Mouse (Mus musculus) CH12.LX (cell line): ENCODE measurements at regions not wholly inside any gene's neighbourhood (a gene's known extent, or its start where the extent isn't known, plus 50 kb on each side); places are given as distances from the start of the nearest gene placed in this dataset.
A peak's percentile ranks its signal among the peaks of the same experiment; 100 is the strongest.

Source experiments
- DNase-seq: peaks from one replicate; pipeline ENCODE4 v3.0.0-alpha.2; 2013; ENCODE audit errors: extremely low read depth
- H3K27ac ChIP-seq: 2 replicates; pipeline ENCODE4 v1.5.1; 2012; ENCODE audit warnings: low read depth, mild to moderate bottlenecking, control low read depth, moderate library complexity; ENCODE audit not compliant: insufficient read depth
- H3K27me3 ChIP-seq: replicated peaks from 2 replicates; pipeline ENCODE3; 2012; ENCODE audit warnings: inconsistent platforms
- H3K36me3 ChIP-seq, 2 experiments: replicated peaks in 1 of 2; 2 replicates each; pipeline versions ENCODE3 to v1.6.1; 2012; ENCODE audit warnings: inconsistent platforms in 1 of 2, low read length in 1 of 2, mild to moderate bottlenecking in 1 of 2, mixed read lengths in 1 of 2, moderate library complexity in 1 of 2; ENCODE audit not compliant: control insufficient read depth in 1 of 2, insufficient read depth in 1 of 2
- H3K4me1 ChIP-seq, 2 experiments: 2 replicates each; pipeline ENCODE4 v1.6.1; 2012; ENCODE audit warnings: inconsistent platforms in 1 of 2, moderate library complexity in 1 of 2; ENCODE audit not compliant: insufficient read depth in 2 of 2, control insufficient read depth in 1 of 2
- H3K4me2 ChIP-seq: 2 replicates; pipeline ENCODE4 v1.6.1; 2012; ENCODE audit warnings: low read depth, mild to moderate bottlenecking, control low read depth; ENCODE audit not compliant: poor library complexity, insufficient read depth, severe bottlenecking
- H3K4me3 ChIP-seq, 3 experiments: fragments of 150-350 bp in 1 of 3; sonication (generic) in 1 of 3; replicated peaks in 1 of 3; 2 replicates each; pipeline versions ENCODE3 to v1.5.1; 2011 to 2012; ENCODE audit warnings: low read depth in 2 of 3, low read length in 2 of 3, mild to moderate bottlenecking in 2 of 3, moderate library complexity in 2 of 3, control low read depth in 1 of 3, improper control_type of control experiment in 1 of 3, inconsistent platforms in 1 of 3, mixed read lengths in 1 of 3; ENCODE audit not compliant: poor library complexity in 1 of 3
- H3K79me2 ChIP-seq: replicated peaks from 2 replicates; pipeline ENCODE4 v1.6.1; 2012; ENCODE audit warnings: mild to moderate bottlenecking, moderate library complexity; ENCODE audit not compliant: control insufficient read depth, poor library complexity, insufficient read depth, severe bottlenecking; ENCODE audit errors: extremely low read depth
- H3K9ac ChIP-seq: 2 replicates; pipeline ENCODE4 v1.6.1; 2012; ENCODE audit warnings: low read depth, mild to moderate bottlenecking, control low read depth, moderate library complexity; ENCODE audit not compliant: insufficient read depth
- H3K9me3 ChIP-seq: replicated peaks from 2 replicates; pipeline ENCODE3; 2012; ENCODE audit warnings: low read length, inconsistent platforms, mixed read lengths
- BHLHE40 ChIP-seq: IDR thresholded peaks from 2 replicates; pipeline ENCODE4 v1.6.1; 2011; ENCODE audit warnings: mild to moderate bottlenecking, low read depth, low read length, improper control_type of control experiment
- CHD1 ChIP-seq: IDR thresholded peaks from 2 replicates; pipeline ENCODE4 v1.6.1; 2012; ENCODE audit warnings: low read depth, low read length, improper control_type of control experiment, inconsistent platforms
- CTCF ChIP-seq, 2 experiments: IDR thresholded peaks in 1 of 2; conservative IDR thresholded peaks in 1 of 2; 2 replicates each; pipeline ENCODE4 v1.5.1; 2011 to 2012; ENCODE audit warnings: low read depth in 2 of 2, low read length in 2 of 2, improper control_type of control experiment in 1 of 2, inconsistent platforms in 1 of 2, mild to moderate bottlenecking in 1 of 2, moderate library complexity in 1 of 2
- E2F4 ChIP-seq: IDR thresholded peaks from 2 replicates; pipeline ENCODE4 v1.6.1; 2011; ENCODE audit warnings: low read depth, low read length, improper control_type of control experiment; ENCODE audit not compliant: insufficient replicate concordance
- EP300 ChIP-seq: IDR thresholded peaks from 2 replicates; pipeline ENCODE4 v1.6.1; 2011; ENCODE audit warnings: low read length, improper control_type of control experiment
- ETS1 ChIP-seq: conservative IDR thresholded peaks from 2 replicates; pipeline ENCODE4 v1.6.1; 2012; ENCODE audit warnings: low read depth, mild to moderate bottlenecking, inconsistent platforms, low read length, improper control_type of control experiment, moderate library complexity
- JUND ChIP-seq: conservative IDR thresholded peaks from 2 replicates; pipeline ENCODE4 v1.6.1; 2011; ENCODE audit warnings: low read depth, low read length, improper control_type of control experiment
- MAFK ChIP-seq: IDR thresholded peaks from 2 replicates; pipeline ENCODE4 v1.6.1; 2011; ENCODE audit warnings: low read length, improper control_type of control experiment; ENCODE audit not compliant: insufficient replicate concordance
- MAZ ChIP-seq: IDR thresholded peaks from 2 replicates; pipeline ENCODE4 v1.6.1; 2012; ENCODE audit warnings: low read depth, mild to moderate bottlenecking, inconsistent platforms, low read length, improper control_type of control experiment, moderate library complexity
- MXI1 ChIP-seq: IDR thresholded peaks from 2 replicates; pipeline ENCODE4 v1.6.1; 2011; ENCODE audit warnings: mild to moderate bottlenecking, low read depth, low read length, improper control_type of control experiment
- NELFE ChIP-seq: IDR thresholded peaks from 2 replicates; pipeline ENCODE4 v1.6.1; 2011; ENCODE audit warnings: low read depth, low read length, improper control_type of control experiment
- RAD21 ChIP-seq: IDR thresholded peaks from 2 replicates; pipeline ENCODE4 v1.6.1; 2011; ENCODE audit warnings: low read depth, mild to moderate bottlenecking, low read length, improper control_type of control experiment, moderate library complexity
- SMC3 ChIP-seq: IDR thresholded peaks from 2 replicates; pipeline ENCODE4 v1.6.1; 2011; ENCODE audit warnings: low read depth, low read length, improper control_type of control experiment
- USF1 ChIP-seq: IDR thresholded peaks from 2 replicates; pipeline ENCODE4 v1.6.1; 2014; ENCODE audit warnings: low read depth, mild to moderate bottlenecking, inconsistent platforms, low read length, improper control_type of control experiment
- USF2 ChIP-seq: conservative IDR thresholded peaks from 2 replicates; pipeline ENCODE4 v1.6.1; 2011; ENCODE audit warnings: low read depth, low read length, improper control_type of control experiment
- ZC3H11A ChIP-seq: IDR thresholded peaks from 2 replicates; pipeline ENCODE4 v1.6.1; 2012; ENCODE audit warnings: low read depth, mild to moderate bottlenecking, inconsistent platforms, low read length, improper control_type of control experiment
- ZKSCAN1 ChIP-seq: IDR thresholded peaks from 2 replicates; pipeline ENCODE4 v1.6.1; 2012; ENCODE audit warnings: low read depth, inconsistent platforms, low read length, improper control_type of control experiment, borderline replicate concordance
- dilution Hi-C: fragments of 300-500 bp; cut with MboI; formaldehyde crosslinking; loops from 2 replicates; pipeline ENCODE4 v1.14.3; 2020; ENCODE audit warnings: low sequenced_read_pairs; ENCODE audit not compliant: extremely low pct_unique_long_range_greater_than_20kb, extremely low pct_ligation_motif_present
- in situ Hi-C: fragments of 300-500 bp; cut with MboI; formaldehyde crosslinking; loops from 3 replicates; pipeline ENCODE4 v1.14.3; 2019; ENCODE audit warnings: low sequenced_read_pairs, low pct_ligation_motif_present, low pct_unique_long_range_greater_than_20kb, mixed read lengths

GRCm38 (mm10) chr16:25064538-25064937 lies 222.1 kb upstream of the Tprg start (continued):
- TF ChIP-seq EP300 (no peak), USF2 (no peak), CHD1 (no peak), USF1 (no peak), ZKSCAN1 (no peak), MAZ (no peak)

GRCm38 (mm10) chr16:25066822-25067221 lies 219.8 kb upstream of the Tprg start:
- Histone ChIP-seq H3K36me3 (no peaks in the 10 kb centered on the region), H3K27ac (no peak overlapping the region), H3K4me2 (no peak overlapping the region), H3K79me2 (no peaks in the 10 kb centered on the region), H3K4me1 (peaks cover 0 to 5% of the 10 kb centered on the region in 2 experiments; a peak in 2 of 4 replicates), H3K9ac (no peak overlapping the region), H3K4me3 (no peak overlapping the region), H3K27me3 (no peaks in the 10 kb centered on the region), H3K9me3 (no peaks in the 10 kb centered on the region)
- in situ Hi-C loops = loop anchor here (5.0 to 25.0 kb wide), 3 partner anchors 182 to 1085 kb away; partner anchors contain the start of gene Lpp
- TF ChIP-seq E2F4 = no peak
- TF ChIP-seq ETS1 = no peak
- no peak for TF ChIP-seq ZC3H11A
- TF ChIP-seq BHLHE40 = no peak
- TF ChIP-seq JUND = no peak
- no peak for TF ChIP-seq MXI1
- TF ChIP-seq RAD21 = no peak
- TF ChIP-seq NELFE = no peak
- DNase-seq = no peak
- dilution Hi-C loops = no loop called here

GRCm38 (mm10) chr16:25067276-25068249 lies 219.1 kb upstream of the Tprg start:
- Histone ChIP-seq H3K27me3 (no peaks in the 10 kb centered on the region), H3K9ac (no peak overlapping the region), H3K4me1 (peaks cover 0 to 5% of the 10 kb centered on the region in 2 experiments; a peak in 2 of 4 replicates), H3K4me2 (no peak overlapping the region), H3K4me3 (no peak overlapping the region), H3K79me2 (no peaks in the 10 kb centered on the region), H3K36me3 (no peaks in the 10 kb centered on the region), H3K9me3 (no peaks in the 10 kb centered on the region), H3K27ac (no peak overlapping the region)
- peak; percentile 45 for DNase-seq
- dilution Hi-C loops (no loop called here), in situ Hi-C loops (loop anchor here (5.0 to 25.0 kb wide), 3 partner anchors 183 to 1085 kb away; partner anchors contain the start of gene Lpp)
- TF ChIP-seq E2F4 = 0 out of 2 replicates have a peak, but pooled peaks have one; percentile 26
- TF ChIP-seq SMC3 = peak; percentile 74
- peak; percentile 65 for TF ChIP-seq RAD21
- no peak for TF ChIP-seq MAFK
- peak; percentile 43 to 76; a peak in 3 of 4 replicates for TF ChIP-seq CTCF (conservative IDR thresholded peaks at IDR 0.05 in 1 of 2, IDR thresholded peaks at IDR 0.05 in 1 of 2; ENCODE audit: low read depth in 2 of 2, low read length in 2 of 2)
- TF ChIP-seq BHLHE40 = no peak
